Mouse (Mus musculus) cerebellum, adult 9-11 months (tissue): ENCODE measurements around the gene Atp2c2.
A peak's percentile ranks its signal among the peaks of the same experiment; 100 is the strongest.

Experiments
- DNase-seq: peaks from one replicate; pipeline ENCODE4 v3.0.0; 2022

Gene Atp2c2

DNA sequence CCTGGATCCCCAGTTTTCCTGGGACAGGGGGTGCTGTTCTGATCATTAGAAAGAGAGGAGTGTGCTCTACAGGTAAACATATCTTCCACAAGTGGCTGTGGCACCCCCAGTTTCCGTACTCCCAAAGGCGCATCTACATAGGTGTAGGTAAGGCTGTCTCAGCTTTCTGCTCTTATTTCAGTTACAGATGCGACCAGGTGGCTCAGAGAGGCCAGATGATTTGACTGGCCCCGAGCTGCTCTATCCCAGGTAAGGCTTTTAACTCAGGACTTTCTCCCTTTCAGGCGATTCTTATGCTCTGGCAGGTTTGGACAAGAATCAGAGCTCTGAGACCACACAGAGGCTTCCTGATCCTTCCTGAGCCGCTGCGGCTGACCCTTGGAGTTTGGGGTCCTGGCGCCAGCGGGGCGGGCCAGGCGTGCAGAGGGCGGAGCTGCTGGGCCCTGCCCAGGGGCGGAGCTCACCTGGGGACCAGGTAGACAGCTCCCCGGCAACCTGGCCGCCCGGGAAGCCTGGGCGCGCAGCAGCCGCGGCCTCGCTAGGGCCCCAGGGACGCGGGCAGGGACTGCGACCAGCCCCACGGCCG is at the start of gene Atp2c2:
Gene Atp2c2, plus strand, starts transcription at position 461 of the 586 bp plus-strand sequence.
- no peak for DNase-seq

GRCm38 (mm10) chr8:119651324-119651723 is 48.5 kb upstream of the Atp2c2 start:
- no peak for DNase-seq

DNA sequence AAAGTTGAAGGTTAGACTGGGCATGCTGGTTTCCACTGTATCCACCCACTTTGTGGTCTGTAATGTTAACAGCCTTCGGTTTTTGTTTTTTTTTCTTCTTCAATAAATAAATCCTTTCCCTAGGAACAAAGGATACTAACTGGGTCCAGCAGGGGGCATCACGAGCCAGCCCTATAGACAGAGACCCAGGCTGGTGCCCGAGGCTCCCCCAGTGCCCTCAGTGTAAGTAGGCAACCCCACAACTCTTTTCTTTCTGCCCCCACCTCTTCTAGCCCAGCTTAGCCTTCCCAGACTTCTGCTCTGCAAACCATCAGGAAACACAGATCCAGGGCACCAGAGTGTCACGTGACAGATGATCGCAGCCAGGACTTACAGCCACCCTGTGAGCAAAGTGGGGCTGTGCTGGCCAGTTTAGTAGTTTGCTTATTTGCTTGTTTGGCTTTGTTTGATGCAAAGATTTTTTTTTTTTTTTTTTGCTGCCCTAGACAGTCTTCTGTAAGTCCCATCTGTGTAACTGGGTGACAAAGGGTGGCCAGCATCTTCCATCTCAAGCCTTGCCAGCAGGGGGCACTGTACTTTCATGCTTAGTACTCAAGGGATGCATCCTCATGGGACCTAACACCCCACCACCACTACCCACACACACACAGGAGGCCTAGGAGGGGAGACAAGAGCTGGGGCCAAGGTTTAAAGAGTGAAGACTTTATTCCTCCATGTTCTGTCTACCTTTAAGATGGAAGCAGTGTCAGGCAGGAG is 42.9 kb upstream of the Atp2c2 start:
- DNase-seq = no peak

GRCm38 (mm10) chr8:119661081-119661480 is 38.7 kb upstream of the Atp2c2 start:
- DNase-seq = peak; percentile 41

DNA sequence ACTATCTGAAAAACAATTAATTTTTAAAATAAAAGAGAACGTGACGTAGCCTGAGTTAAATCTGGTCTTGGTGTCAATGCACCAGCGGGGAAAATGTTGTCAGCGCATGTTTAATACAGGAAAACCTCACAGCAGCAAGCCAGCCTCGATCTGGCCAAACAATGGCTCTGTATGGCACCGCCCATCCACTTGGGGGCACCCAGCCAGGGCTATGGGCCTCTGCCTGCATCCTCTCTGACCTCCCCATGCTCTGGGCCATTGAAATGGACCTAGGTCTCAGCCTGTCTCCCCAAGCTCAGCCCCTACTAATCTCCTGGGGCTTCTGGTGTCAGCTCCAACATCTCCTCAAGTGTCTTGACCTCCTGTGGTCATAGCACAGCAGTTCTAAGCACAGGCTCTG is 37.9 kb upstream of the Atp2c2 start:
- no peak for DNase-seq

DNA sequence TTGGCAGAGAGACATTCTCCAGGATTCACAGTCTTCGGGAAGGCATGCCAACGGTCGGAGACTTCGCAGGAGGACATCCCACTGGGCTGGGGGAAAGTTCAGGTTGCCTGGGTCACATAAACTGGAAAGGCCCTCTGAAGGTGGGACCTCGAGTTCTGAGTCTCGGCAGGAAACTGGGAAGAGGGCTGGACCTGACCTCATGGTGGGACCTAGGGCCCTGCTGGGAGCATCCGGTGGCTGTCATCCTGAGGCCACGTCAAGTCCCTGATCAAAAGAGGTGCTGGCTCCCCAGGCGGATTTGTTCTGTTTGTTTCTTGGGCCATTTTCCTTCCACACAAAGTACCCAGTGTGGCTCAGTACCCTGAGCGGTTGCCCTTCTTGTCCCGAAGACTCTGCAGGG is 36.4 kb upstream of the Atp2c2 start:
- DNase-seq = no peak

DNA sequence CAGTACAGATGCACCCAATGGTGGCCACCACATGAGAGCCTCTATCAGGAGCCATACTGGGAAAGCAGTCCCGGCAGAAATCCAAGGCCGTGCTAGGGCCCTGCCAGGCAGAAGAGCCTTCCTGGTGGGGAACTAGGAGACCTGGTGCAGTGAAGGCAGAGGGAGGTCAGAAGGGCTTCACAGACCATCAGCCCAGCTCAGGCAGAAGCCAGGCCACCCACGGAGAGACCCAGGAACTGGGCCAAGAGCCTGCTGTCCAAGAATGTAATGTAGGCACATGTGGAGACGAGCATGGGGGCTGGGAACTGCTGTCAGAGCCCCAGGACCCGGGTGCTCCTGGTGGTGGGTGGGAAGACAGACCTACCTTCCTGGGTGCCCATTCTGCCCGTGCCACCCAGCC is 34.5 kb upstream of the Atp2c2 start:
- no peak for DNase-seq

DNA sequence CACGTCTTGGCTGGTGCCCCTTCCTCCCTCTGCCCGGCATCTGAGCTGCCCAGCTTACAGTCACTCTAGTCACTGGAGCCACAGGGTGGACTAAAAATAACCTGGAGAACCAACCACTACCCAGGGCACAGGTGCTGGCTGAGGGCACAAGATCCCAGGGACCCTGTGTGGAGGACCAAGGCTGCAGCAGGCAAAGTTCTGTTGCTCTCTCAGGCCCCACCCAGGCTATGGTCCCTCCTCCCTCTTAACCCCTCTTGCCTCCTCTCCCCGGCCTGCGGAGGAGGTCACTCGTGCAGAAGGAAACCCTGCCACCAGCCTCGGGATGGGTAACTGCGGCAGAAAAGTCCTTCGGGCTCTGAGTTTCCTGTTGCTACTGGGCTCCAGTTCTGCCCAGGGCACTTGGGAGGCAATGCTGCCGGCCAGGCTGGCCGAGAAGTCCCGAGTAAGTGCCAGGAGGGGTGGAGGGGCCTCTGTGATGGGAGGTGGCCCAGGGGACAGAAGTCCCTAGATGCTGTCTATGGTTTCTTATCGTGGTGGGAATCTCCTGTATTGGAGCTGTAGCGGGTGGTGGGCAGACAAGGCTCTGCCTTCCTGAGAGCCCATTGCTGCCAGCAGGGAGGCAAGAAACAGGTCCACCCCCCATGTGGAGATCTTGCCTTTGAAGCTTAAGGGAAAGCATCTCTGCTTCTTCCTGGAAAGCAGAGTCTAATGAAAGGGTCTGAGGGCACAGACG is 33.4 kb upstream of the Atp2c2 start, which contains the start of gene Wfdc1:
Gene Wfdc1, plus strand, starts transcription at position 147 of the 733 bp plus-strand sequence.
- no peak for DNase-seq

DNA sequence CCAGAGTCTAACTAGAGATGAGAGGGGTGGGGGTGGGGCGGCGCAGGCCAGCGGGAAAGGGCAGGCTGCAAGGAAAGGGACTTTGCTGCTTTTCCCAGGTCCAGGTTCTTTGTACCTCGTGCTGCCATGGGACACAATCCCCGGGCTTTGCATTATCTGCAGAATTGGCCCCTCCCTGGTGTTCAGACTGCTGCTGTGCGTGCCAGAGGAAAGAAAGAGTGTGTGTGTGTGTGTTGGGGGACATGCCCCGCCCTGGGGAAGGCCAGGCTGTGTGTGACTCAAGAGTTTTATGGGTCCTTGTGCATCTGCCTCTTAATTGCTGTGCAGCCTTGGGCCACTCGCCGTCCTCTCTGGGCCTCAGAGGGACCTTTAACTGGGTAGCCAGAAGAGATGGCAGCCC is 31.4 kb upstream of the Atp2c2 start:
- DNase-seq = no peak

- no peak for DNase-seq
Measured at GRCm38 (mm10) chr8:119669284-119669683, 30.5 kb upstream of the Atp2c2 start.

DNA sequence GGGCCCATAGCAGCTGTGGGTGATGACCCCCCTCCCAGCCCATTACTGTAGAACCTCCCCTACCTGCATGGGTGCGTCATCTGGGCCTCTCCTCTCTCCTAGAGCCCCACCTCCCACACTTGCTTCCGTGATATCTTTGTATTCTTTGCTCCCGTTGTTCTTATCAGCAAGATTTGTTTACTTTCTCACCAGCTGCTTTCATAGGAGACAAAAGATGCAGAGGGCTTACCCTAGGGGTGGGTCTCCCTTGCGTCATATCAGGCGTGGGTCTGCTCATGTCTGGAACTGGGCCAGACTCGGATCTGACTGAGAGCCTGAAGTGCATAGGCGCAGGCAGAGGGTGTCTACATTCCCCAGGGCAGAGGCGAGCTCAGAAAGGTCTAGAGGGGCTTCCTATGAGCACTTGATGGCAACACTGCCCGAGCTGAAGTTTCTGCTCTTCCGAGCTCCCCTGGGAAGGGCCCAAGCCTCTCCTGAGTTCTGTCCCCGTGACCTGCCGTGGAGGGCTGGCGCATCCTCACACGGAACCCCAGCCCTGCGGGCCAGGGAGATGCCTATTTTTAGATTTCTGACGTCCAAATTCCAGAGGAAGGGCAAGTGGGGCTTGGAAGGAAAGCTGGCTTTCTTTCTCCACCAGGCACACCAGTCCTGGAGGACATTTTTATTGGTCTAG is 29.3 kb upstream of the Atp2c2 start:
- DNase-seq = no peak

- DNase-seq = no peak
Measured at GRCm38 (mm10) chr8:119673976-119674555, 25.7 kb upstream of the Atp2c2 start.

DNA sequence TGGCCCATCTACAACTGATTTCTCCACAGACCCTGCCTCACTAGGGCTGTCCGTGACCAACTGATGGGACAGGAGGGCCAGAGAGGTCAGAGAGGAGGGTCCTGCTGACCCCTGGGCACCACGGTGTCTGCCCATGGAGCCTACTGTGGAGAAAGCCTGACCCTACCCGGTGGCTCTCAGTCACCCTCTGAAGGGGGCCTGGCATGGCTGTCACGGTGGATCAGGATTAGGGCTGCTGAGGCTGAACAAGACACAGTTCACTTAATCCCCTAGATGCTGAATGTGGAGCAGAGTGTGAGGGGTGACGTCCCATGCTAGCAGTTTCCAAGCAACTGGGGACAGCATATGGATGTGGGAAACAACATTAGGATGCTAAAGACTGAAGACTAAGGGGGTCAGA is 24.4 kb upstream of the Atp2c2 start:
- DNase-seq = no peak

DNA sequence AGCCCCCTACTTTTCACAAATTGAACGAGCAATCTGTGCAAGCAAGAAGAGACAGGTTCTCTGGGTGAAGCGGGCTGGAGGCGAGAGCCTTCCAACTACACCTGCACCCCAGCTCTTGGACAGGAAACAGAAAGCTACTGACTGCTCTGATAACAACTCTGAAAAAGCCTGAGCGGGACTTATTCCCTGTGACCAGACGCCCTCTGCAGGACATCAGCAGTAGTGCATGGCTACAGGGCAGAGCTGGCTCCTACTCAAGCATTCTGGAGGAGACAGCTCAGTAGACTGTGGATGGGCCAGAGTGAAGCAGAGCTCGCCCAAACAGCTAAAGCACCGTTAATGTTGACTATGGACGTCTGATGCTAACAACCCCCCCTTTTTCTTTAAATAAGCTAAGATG is 23.4 kb upstream of the Atp2c2 start:
- peak; percentile 83 for DNase-seq

DNA sequence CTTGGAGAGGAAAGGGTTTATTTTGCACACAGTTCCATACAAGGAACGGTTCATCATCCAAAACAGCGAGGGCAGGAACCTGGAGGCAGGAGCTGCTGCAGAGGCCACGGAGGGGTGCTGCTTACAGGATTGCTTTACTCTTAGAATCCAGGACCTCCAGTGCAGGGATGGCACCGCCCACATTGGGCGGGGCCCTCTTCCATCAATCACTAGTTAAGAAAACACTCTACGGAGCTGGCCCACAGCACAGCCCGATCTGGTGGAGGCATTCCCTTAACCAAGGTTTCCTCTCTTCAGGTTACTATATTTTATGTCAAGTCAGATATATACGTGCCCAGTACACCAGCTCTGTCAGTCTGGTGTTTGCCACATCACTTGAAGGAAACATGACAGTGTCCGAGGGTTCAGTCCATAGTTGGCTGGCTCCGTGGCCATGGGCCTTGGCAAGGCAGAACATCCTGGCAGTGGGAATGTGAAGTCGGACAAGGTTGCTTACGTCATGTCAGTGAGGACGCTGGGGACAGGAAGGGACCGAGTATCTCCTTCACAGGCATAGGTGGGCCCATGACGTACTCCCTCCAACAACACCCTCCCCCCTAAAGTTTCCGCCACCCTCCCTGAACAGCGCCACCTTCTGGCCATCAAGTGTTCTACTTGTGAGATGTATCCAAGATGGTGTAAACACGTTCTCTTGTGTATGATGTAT is 21.5 kb upstream of the Atp2c2 start:
- DNase-seq = no peak

DNA sequence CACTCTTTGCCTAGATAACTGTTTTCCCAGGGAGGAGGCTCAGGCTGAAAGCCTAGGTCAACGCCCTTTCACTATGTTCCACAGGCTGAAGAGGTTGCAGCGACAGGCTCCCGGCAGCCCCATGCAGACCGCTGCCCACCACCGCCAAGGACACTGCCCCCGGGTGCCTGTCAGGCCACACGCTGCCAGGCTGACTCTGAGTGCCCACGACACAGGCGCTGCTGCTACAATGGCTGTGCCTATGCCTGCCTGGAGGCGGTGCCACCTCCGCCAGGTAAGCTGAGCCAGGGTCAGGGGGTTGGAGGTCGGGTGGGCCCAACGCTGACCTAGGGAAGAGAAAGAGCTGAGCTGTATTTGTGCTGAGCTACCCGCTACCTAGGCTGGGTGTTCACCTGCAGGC is 20.6 kb upstream of the Atp2c2 start:
- no peak for DNase-seq

DNA sequence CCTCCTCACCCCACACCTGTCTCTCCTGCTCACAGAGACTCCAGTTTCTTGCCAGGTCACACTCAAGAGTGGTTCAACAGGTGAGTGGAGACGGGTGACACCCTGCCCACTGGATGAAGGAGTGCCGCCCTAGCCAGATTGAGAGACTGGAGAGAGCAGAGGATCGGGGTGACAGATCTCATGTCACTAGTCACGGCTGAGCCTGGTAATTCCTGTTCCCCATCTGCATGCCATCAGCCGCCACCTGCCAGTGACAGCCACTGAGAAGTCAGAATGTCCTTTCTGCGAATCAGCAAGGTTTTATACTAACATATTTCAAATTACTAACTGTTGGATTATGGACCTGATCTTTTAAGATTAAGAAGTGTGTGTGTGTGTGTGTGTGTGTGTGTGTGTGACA is 9.2 kb upstream of the Atp2c2 start:
- DNase-seq = no peak

GRCm38 (mm10) chr8:119691989-119692388 is 7.8 kb upstream of the Atp2c2 start:
- DNase-seq = no peak

DNA sequence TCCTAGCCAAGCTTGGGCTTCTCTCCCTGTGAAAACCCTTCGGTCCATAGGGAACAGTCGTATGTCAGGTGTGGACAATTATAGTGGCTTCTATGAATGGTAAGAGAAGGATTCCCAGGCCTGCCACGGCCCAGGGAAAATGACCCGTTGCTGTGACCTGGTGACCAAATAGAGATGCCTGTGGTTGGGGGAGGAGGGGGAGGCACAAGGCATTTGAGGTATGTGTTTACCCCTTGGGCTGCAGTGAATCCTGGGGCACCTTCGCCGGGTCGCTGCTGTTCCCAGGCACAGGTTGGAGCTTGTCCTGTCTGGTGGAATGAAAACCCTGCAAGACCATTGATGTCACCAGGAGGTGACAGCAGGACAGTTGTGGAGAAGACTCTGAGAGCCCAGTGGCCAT is 5.1 kb upstream of the Atp2c2 start:
- no peak for DNase-seq

DNA sequence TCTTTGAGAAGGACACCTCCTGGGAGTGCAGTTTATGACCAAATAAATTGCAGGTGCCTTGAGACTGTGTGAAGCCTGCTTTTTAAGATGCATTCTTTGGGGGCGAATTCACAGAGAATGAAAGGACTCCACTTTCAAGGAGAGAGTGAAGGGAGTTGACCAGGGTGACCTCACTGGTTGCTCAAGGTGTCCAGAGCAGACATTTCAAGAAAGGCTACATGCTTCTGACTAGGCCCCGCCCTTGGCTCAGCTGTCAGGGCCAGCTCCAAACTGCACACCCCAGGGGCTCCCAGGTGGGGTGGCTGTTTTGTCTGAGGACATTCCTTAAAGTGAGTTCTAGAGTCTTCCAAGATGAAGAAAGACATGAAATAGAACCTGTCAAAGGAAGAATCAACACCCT is 2.6 kb upstream of the Atp2c2 start:
- DNase-seq = no peak

- DNase-seq = no peak
Measured at GRCm38 (mm10) chr8:119698960-119699359, 849 bp upstream of the Atp2c2 start.

GRCm38 (mm10) chr8:119702965-119703364 is 3.2 kb downstream of the Atp2c2 start:
- no peak for DNase-seq
